ENCODE assay signal across 9 mouse cellular contexts in the genomic region with DNA sequence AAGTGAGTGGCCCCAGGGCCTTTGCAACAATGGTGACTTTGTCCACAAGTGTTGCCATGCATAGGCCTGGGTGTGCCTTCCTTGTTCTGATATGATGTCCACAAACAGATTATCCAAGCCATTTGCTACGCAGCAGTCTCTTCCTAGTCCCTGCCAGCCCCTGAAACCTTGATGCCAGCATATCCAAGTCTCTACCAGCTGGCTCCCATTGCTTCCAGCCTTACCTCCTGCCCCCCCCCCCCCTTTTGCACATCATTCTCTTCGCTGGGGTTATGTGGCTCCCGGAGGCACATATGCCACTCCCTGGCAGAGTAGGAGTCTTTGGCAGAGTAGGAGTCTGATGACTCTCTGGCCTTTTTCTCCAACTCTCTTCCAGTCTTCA. TPM values are rescaled to one million over a fixed set of nuclear protein-coding genes. Genes with fewer than 3 reads are reported as not detected.
DNase-seq lines count a peak whose midpoint lies in the region; ATAC-seq and TF ChIP-seq lines count a peak whose summit lies in the region.
"Had no signal": no experiment of that assay in that cellular context is flagged by ENCODE, and none has a peak within 500 bp of the region (broad histone marks: within the 10 kb centered on the region; RNA-seq: fewer than 3 reads in every experiment).

No protein-coding gene starts in this region.

- peak overlapping the region; percentile 34; the same call in 1 of the 2 replicates for H3K4me3 ChIP-seq in lung, postnatal 0 days (ENCODE audit: low read depth, low read length)
- peak overlapping the region; percentile 51 for H3K4me3 ChIP-seq in limb, embryonic 12.5 days (replicated peaks)
- H3K4me3 ChIP-seq in stomach, embryonic 14.5 days (ENCODE audit: low read depth, low read length): peak overlapping the region; percentile 35

- no peak overlapping the region for H3K27ac ChIP-seq in lung, postnatal 0 days (ENCODE audit: low read length)
- H3K27ac ChIP-seq in limb, embryonic 12.5 days: no peak overlapping the region
- no peak overlapping the region for H3K27ac ChIP-seq in stomach, embryonic 14.5 days (ENCODE audit: low read length)

- DNase-seq in cerebellum, adult 9-10 months: peak; percentile 40
- DNase-seq in cerebellum, adult 11 months: no peak
- DNase-seq in lung, postnatal 0 days (ENCODE audit: low spot score): no peak
- no peak for DNase-seq in lung, postnatal 25 days (ENCODE audit: low spot score)
- no peak for DNase-seq in urinary bladder, adult 18-20 months (ENCODE audit: low spot score in 2 of 2)
- DNase-seq in right cerebral cortex, postnatal 25 days: no peak
- DNase-seq: adrenal gland, postnatal 25 days had no signal

- H3K36me3 ChIP-seq in lung, postnatal 0 days (ENCODE audit: insufficient read depth, low read length): no peaks in the 10 kb centered on the region
- H3K36me3 ChIP-seq in limb, embryonic 12.5 days: no peaks in the 10 kb centered on the region
- H3K36me3 ChIP-seq in stomach, embryonic 14.5 days (ENCODE audit: control insufficient read depth, insufficient read depth, low read length): no peaks in the 10 kb centered on the region

- WGBS in lung, postnatal 0 days: 60% methylated on average over 3 of the region's 3 CpGs
- 61% methylated on average over 3 of the region's 3 CpGs for WGBS in limb, embryonic 12.5 days
- 50% methylated on average over 2 of the region's 3 CpGs for WGBS in stomach, embryonic 14.5 days

- H3K9me3 ChIP-seq in lung, postnatal 0 days (ENCODE audit: low read length): no peaks in the 10 kb centered on the region
- H3K9me3 ChIP-seq in limb, embryonic 12.5 days: no peaks in the 10 kb centered on the region
- no peaks in the 10 kb centered on the region for H3K9me3 ChIP-seq in stomach, embryonic 14.5 days (ENCODE audit: control insufficient read depth, low read depth, low read length)

- H3K4me2 ChIP-seq in lung, postnatal 0 days (replicated peaks; ENCODE audit: low read depth, low read length): peak overlapping the region; percentile 69
- peak overlapping the region; percentile 71 for H3K4me2 ChIP-seq in limb, embryonic 12.5 days
- peak overlapping the region; percentile 64 for H3K4me2 ChIP-seq in stomach, embryonic 14.5 days (replicated peaks; ENCODE audit: low read depth, low read length)

- TF ChIP-seq CTCF in lung, postnatal 0 days (IDR thresholded peaks at IDR 0.05): no peak

- no peak for ATAC-seq in lung, postnatal 0 days
- ATAC-seq in limb, embryonic 12.5 days (ENCODE audit: insufficient number of reproducible peaks, insufficient read depth, low FRiP score, low TSS enrichment, low read depth): no peak
- no peak for ATAC-seq in stomach, embryonic 14.5 days (ENCODE audit: insufficient number of reproducible peaks, insufficient read depth, low FRiP score, low read depth)

- TF ChIP-seq EP300 in lung, postnatal 0 days (IDR thresholded peaks at IDR 0.05): no peak

- no peaks in the 10 kb centered on the region for H3K4me1 ChIP-seq in lung, postnatal 0 days (ENCODE audit: insufficient read depth, low read depth, low read length)
- 0 out of 2 replicates have a peak, but pooled peaks cover 4% of the 10 kb centered on the region for H3K4me1 ChIP-seq in limb, embryonic 12.5 days (replicated peaks)
- H3K4me1 ChIP-seq in stomach, embryonic 14.5 days (ENCODE audit: control insufficient read depth, insufficient read depth, low read length): no peaks in the 10 kb centered on the region

- no peak overlapping the region for H3K9ac ChIP-seq in lung, postnatal 0 days (replicated peaks; ENCODE audit: low read depth)
- H3K9ac ChIP-seq in limb, embryonic 12.5 days (replicated peaks): peak overlapping the region; percentile 52; the same call in 1 of the 2 replicates
- H3K9ac ChIP-seq in stomach, embryonic 14.5 days (replicated peaks; ENCODE audit: low read depth, low read length): 0 out of 2 replicates have a peak overlapping the region, but pooled peaks have one; percentile 25

- H3K27me3 ChIP-seq in lung, postnatal 0 days (replicated peaks; ENCODE audit: insufficient read depth, low read length): no peaks in the 10 kb centered on the region
- H3K27me3 ChIP-seq in limb, embryonic 12.5 days: peaks cover 28% of the 10 kb centered on the region
- no peaks in the 10 kb centered on the region for H3K27me3 ChIP-seq in stomach, embryonic 14.5 days (ENCODE audit: control insufficient read depth, insufficient read depth, low read length)

RNA-seq across cellular contexts. Expression of a gene that starts 0.4 kb away (rescaled TPM):
- polyA plus RNA-seq in lung, postnatal 0 days (2015; fragmentation: Nextera tagmentation; extraction: Ambion mirVana): 3.9 and 5.5 TPM in 2 replicates
- 18.0 and 19.3 TPM in 2 replicates for polyA plus RNA-seq in limb, embryonic 12.5 days (2016; fragmentation: Nextera tagmentation; extraction: Ambion mirVana)
- polyA plus RNA-seq in stomach, embryonic 14.5 days (2014; fragmentation: Nextera tagmentation; extraction: Ambion mirVana): 27.0 and 27.7 TPM in 2 replicates

RNA-seq across cellular contexts. Expression of a gene that starts 12.7 kb away (rescaled TPM):
- 7.5 and 7.8 TPM in 2 replicates for polyA plus RNA-seq in lung, postnatal 0 days (2015; fragmentation: Nextera tagmentation; extraction: Ambion mirVana)
- 7.3 and 7.6 TPM in 2 replicates for polyA plus RNA-seq in limb, embryonic 12.5 days (2016; fragmentation: Nextera tagmentation; extraction: Ambion mirVana)
- polyA plus RNA-seq in stomach, embryonic 14.5 days (2014; fragmentation: Nextera tagmentation; extraction: Ambion mirVana): 11.0 and 12.2 TPM in 2 replicates

RNA-seq across cellular contexts. Expression of a gene that starts 21.1 kb away (rescaled TPM):
- polyA plus RNA-seq in lung, postnatal 0 days (2015; fragmentation: Nextera tagmentation; extraction: Ambion mirVana): 2.2 and 2.4 TPM in 2 replicates
- 45.7 and 51.6 TPM in 2 replicates for polyA plus RNA-seq in limb, embryonic 12.5 days (2016; fragmentation: Nextera tagmentation; extraction: Ambion mirVana)
- 5.0 and 7.3 TPM in 2 replicates for polyA plus RNA-seq in stomach, embryonic 14.5 days (2014; fragmentation: Nextera tagmentation; extraction: Ambion mirVana)

RNA-seq across cellular contexts. Expression of a gene that starts 55.7 kb away (rescaled TPM):
- polyA plus RNA-seq in lung, postnatal 0 days (2015; fragmentation: Nextera tagmentation; extraction: Ambion mirVana): 321 and 324 TPM in 2 replicates
- polyA plus RNA-seq in limb, embryonic 12.5 days (2016; fragmentation: Nextera tagmentation; extraction: Ambion mirVana): 154 and 167 TPM in 2 replicates
- 254 and 260 TPM in 2 replicates for polyA plus RNA-seq in stomach, embryonic 14.5 days (2014; fragmentation: Nextera tagmentation; extraction: Ambion mirVana)

RNA-seq across cellular contexts. Expression of a gene that starts 56.1 kb away (rescaled TPM):
- polyA plus RNA-seq in lung, postnatal 0 days (2015; fragmentation: Nextera tagmentation; extraction: Ambion mirVana): 34.7 and 35.7 TPM in 2 replicates
- 12.5 and 13.2 TPM in 2 replicates for polyA plus RNA-seq in limb, embryonic 12.5 days (2016; fragmentation: Nextera tagmentation; extraction: Ambion mirVana)
- 19.2 and 19.6 TPM in 2 replicates for polyA plus RNA-seq in stomach, embryonic 14.5 days (2014; fragmentation: Nextera tagmentation; extraction: Ambion mirVana)
